Mouse (Mus musculus) heart, embryonic 13.5 days (tissue): ENCODE measurements around the gene Nufip1. TPM values are rescaled to one million over a fixed set of nuclear protein-coding genes. Genes with fewer than 3 reads are reported as not detected.
A peak's percentile ranks its signal among the peaks of the same experiment; 100 is the strongest.
"Not testable (repeated sequence)": the region's sequence is repeated elsewhere in the genome, so short reads cannot be mapped to it uniquely, and the experiment has no call there.

Experiments used
- ATAC-seq: fragments of 200-750 bp; cut with Nextera tagmentation; 2 replicates; pipeline ENCODE4 v1.8.0; 2017; ENCODE audit warnings: moderate TSS enrichment; ENCODE audit not compliant: insufficient number of reproducible peaks, low FRiP score, low TSS enrichment; ENCODE audit errors: extremely low read depth
- H3K27ac ChIP-seq: fragments of 300-500 bp; sonication (generic); replicated peaks from 2 replicates; pipeline ENCODE4 v1.5.1; 2015; ENCODE audit warnings: moderate library complexity, mild to moderate bottlenecking, inconsistent platforms
- H3K27me3 ChIP-seq: fragments of 300-500 bp; sonication (generic); replicated peaks from 2 replicates; pipeline ENCODE4 v1.6.1; 2015; ENCODE audit warnings: mild to moderate bottlenecking, inconsistent platforms
- H3K36me3 ChIP-seq: fragments of 300-500 bp; sonication (generic); 2 replicates; pipeline ENCODE4 v1.6.1; 2015; ENCODE audit warnings: mild to moderate bottlenecking, inconsistent platforms
- H3K4me1 ChIP-seq: fragments of 300-500 bp; sonication (generic); 2 replicates; pipeline ENCODE4 v1.6.1; 2015; ENCODE audit warnings: inconsistent platforms
- H3K4me2 ChIP-seq: fragments of 300-500 bp; sonication (generic); 2 replicates; pipeline ENCODE4 v1.6.1; 2015; ENCODE audit warnings: inconsistent platforms, mild to moderate bottlenecking, moderate library complexity
- H3K4me3 ChIP-seq: fragments of 300-500 bp; sonication (generic); 2 replicates; pipeline ENCODE4 v1.5.1; 2015; ENCODE audit warnings: moderate library complexity, mild to moderate bottlenecking, inconsistent platforms
- H3K9ac ChIP-seq: fragments of 300-500 bp; sonication (generic); 2 replicates; pipeline ENCODE4 v1.6.1; 2015; ENCODE audit warnings: inconsistent platforms, mild to moderate bottlenecking, moderate library complexity
- H3K9me3 ChIP-seq: fragments of 300-500 bp; sonication (generic); 2 replicates; pipeline ENCODE4 v1.6.1; 2016; ENCODE audit warnings: inconsistent platforms
- WGBS: fragments of 180-500 bp; shearing (Covaris S2); methylation state at CpG from one replicate; pipeline ENCODE4 v1.1.7; 2015; ENCODE audit warnings: mixed read lengths; 5-methylcytosine and 5-hydroxymethylcytosine counted together
- polyA plus RNA-seq: library from polyadenylated mRNA; unstranded; fragments of >200 nt; fragmentation: Nextera tagmentation; extraction: Ambion mirVana; gene quantifications from 2 replicates; pipeline ENCODE4 v1.2.1, GENCODE M21; 2015

The Nufip1 gene
- polyA plus RNA-seq, 1 experiment from 2014 or later, result 9.7 TPM

GRCm38 (mm10) chr14:76158192-76158785, 47.6 kb downstream of the Nufip1 start:
- Histone ChIP-seq H3K9ac (no peak overlapping the region), H3K36me3 (no peaks in the 10 kb centered on the region), H3K4me2 (no peak overlapping the region), H3K27ac (no peak overlapping the region), H3K4me3 (no peak overlapping the region), H3K9me3 (no peaks in the 10 kb centered on the region), H3K27me3 (0 out of 2 replicates have a peak, but pooled peaks cover 4% of the 10 kb centered on the region), H3K4me1 (peaks cover 3% of the 10 kb centered on the region; the same call in 1 of the 2 replicates)
- 43% methylated on average over 5 of the region's 5 CpGs for WGBS
- ATAC-seq, result no peak

GRCm38 (mm10) chr14:76160580-76160979, 49.9 kb downstream of the Nufip1 start:
- not testable (repeated sequence) for H3K27ac ChIP-seq, H3K36me3 ChIP-seq, H3K9me3 ChIP-seq, H3K4me3 ChIP-seq, ATAC-seq, H3K9ac ChIP-seq, H3K4me2 ChIP-seq
- Histone ChIP-seq H3K27me3 (peaks cover 15% of the 10 kb centered on the region), H3K4me1 (peaks cover 14% of the 10 kb centered on the region)
- 79% methylated on average over 6 of the region's 6 CpGs for WGBS

- H3K4me2 ChIP-seq, result peak overlapping the region; percentile 64
- H3K9me3 ChIP-seq, result no peaks in the 10 kb centered on the region
- H3K4me1 ChIP-seq, result peaks cover 10% of the 10 kb centered on the region
- H3K27ac ChIP-seq, result no peak overlapping the region
- WGBS, result 40% methylated on average over 11 of the region's 11 CpGs
- peaks cover 18% of the 10 kb centered on the region for H3K27me3 ChIP-seq
- no peaks in the 10 kb centered on the region for H3K36me3 ChIP-seq
- H3K9ac ChIP-seq, result no peak overlapping the region
- ATAC-seq, result no peak
- H3K4me3 ChIP-seq, result no peak overlapping the region
Measured at GRCm38 (mm10) chr14:76164236-76164635, 53.5 kb downstream of the Nufip1 start.

GRCm38 (mm10) chr14:76164904-76165755, 54.4 kb downstream of the Nufip1 start:
- H3K9me3 ChIP-seq, result no peaks in the 10 kb centered on the region
- no peaks in the 10 kb centered on the region for H3K36me3 ChIP-seq
- no peak overlapping the region for H3K27ac ChIP-seq
- H3K4me1 ChIP-seq, result peaks cover 10% of the 10 kb centered on the region
- peak overlapping the region; percentile 66 for H3K9ac ChIP-seq
- ATAC-seq, result peak; percentile 49; the same call in 1 of the 2 replicates
- peak overlapping the region; percentile 64 for H3K4me2 ChIP-seq
- WGBS, result 10% methylated on average over 32 of the region's 32 CpGs
- H3K4me3 ChIP-seq, result peak overlapping the region; percentile 37
- peaks cover 18% of the 10 kb centered on the region for H3K27me3 ChIP-seq

GRCm38 (mm10) chr14:76169876-76170466, 59.3 kb downstream of the Nufip1 start:
- WGBS, result 62% methylated on average over 11 of the region's 11 CpGs
- Histone ChIP-seq H3K4me3 (no peak overlapping the region), H3K9ac (0 out of 2 replicates have a peak overlapping the region, but pooled peaks have one; percentile 10), H3K4me2 (no peak overlapping the region), H3K36me3 (no peaks in the 10 kb centered on the region), H3K9me3 (no peaks in the 10 kb centered on the region), H3K4me1 (peaks cover 5% of the 10 kb centered on the region), H3K27me3 (peaks cover 6% of the 10 kb centered on the region), H3K27ac (no peak overlapping the region)
- no peak for ATAC-seq

GRCm38 (mm10) chr14:76171285-76171684, 60.6 kb downstream of the Nufip1 start:
- 81% methylated on average over 8 of the region's 8 CpGs for WGBS
- no peaks in the 10 kb centered on the region for H3K36me3 ChIP-seq
- no peaks in the 10 kb centered on the region for H3K4me1 ChIP-seq
- H3K27ac ChIP-seq, result no peak overlapping the region
- H3K4me3 ChIP-seq, result no peak overlapping the region
- H3K27me3 ChIP-seq, result 0 out of 2 replicates have a peak, but pooled peaks cover 1% of the 10 kb centered on the region
- no peaks in the 10 kb centered on the region for H3K9me3 ChIP-seq
- H3K4me2 ChIP-seq, result no peak overlapping the region
- ATAC-seq, result no peak
- H3K9ac ChIP-seq, result no peak overlapping the region

- no peaks in the 10 kb centered on the region for H3K4me1 ChIP-seq
- H3K36me3 ChIP-seq, result no peaks in the 10 kb centered on the region
- H3K4me2 ChIP-seq, result no peak overlapping the region
- no peak overlapping the region for H3K27ac ChIP-seq
- no peaks in the 10 kb centered on the region for H3K9me3 ChIP-seq
- no peak overlapping the region for H3K4me3 ChIP-seq
- ATAC-seq, result no peak
- H3K9ac ChIP-seq, result no peak overlapping the region
- no peaks in the 10 kb centered on the region for H3K27me3 ChIP-seq
- WGBS, result 77% methylated on average over 7 of the region's 7 CpGs
Measured at GRCm38 (mm10) chr14:76174328-76174727, 63.6 kb downstream of the Nufip1 start.

GRCm38 (mm10) chr14:76175808-76176207, 65.1 kb downstream of the Nufip1 start:
- no peak overlapping the region for H3K4me2 ChIP-seq
- no peaks in the 10 kb centered on the region for H3K4me1 ChIP-seq
- H3K4me3 ChIP-seq, result no peak overlapping the region
- no peak overlapping the region for H3K9ac ChIP-seq
- no peaks in the 10 kb centered on the region for H3K9me3 ChIP-seq
- ATAC-seq, result no peak
- WGBS, result 49% methylated on average over 5 of the region's 5 CpGs
- no peak overlapping the region for H3K27ac ChIP-seq
- no peaks in the 10 kb centered on the region for H3K36me3 ChIP-seq
- no peaks in the 10 kb centered on the region for H3K27me3 ChIP-seq

GRCm38 (mm10) chr14:76177230-76177629, 66.5 kb downstream of the Nufip1 start:
- H3K4me3 ChIP-seq, result no peak overlapping the region
- WGBS, result 88% methylated on average over 9 of the region's 9 CpGs
- H3K9me3 ChIP-seq, result no peaks in the 10 kb centered on the region
- H3K27me3 ChIP-seq, result no peaks in the 10 kb centered on the region
- H3K9ac ChIP-seq, result no peak overlapping the region
- no peaks in the 10 kb centered on the region for H3K4me1 ChIP-seq
- no peak for ATAC-seq
- H3K4me2 ChIP-seq, result no peak overlapping the region
- H3K36me3 ChIP-seq, result no peaks in the 10 kb centered on the region
- no peak overlapping the region for H3K27ac ChIP-seq

- 78% methylated on average over 2 of the region's 2 CpGs for WGBS
Measured at GRCm38 (mm10) chr14:76178447-76178846, 67.8 kb downstream of the Nufip1 start.

GRCm38 (mm10) chr14:76179343-76179742, 68.7 kb downstream of the Nufip1 start:
- Histone ChIP-seq H3K36me3 (no peaks in the 10 kb centered on the region), H3K4me2 (no peak overlapping the region), H3K9me3 (no peaks in the 10 kb centered on the region), H3K9ac (no peak overlapping the region), H3K27ac (no peak overlapping the region), H3K4me3 (no peak overlapping the region), H3K27me3 (no peaks in the 10 kb centered on the region), H3K4me1 (no peaks in the 10 kb centered on the region)
- no peak for ATAC-seq
- WGBS, result 81% methylated on average over 6 of the region's 6 CpGs

More at GRCm38 (mm10) chr14:76178447-76178846, 67.8 kb downstream of the Nufip1 start:
- H3K9me3 ChIP-seq, result no peaks in the 10 kb centered on the region
- no peaks in the 10 kb centered on the region for H3K27me3 ChIP-seq
- no peak overlapping the region for H3K9ac ChIP-seq
- no peaks in the 10 kb centered on the region for H3K36me3 ChIP-seq
- no peak overlapping the region for H3K4me2 ChIP-seq
- no peak for ATAC-seq
- H3K4me3 ChIP-seq, result no peak overlapping the region
- H3K4me1 ChIP-seq, result no peaks in the 10 kb centered on the region
- H3K27ac ChIP-seq, result no peak overlapping the region
